14 mouse cellular contexts compared by ENCODE assay signal in genomic region chr9:44491351-44491750, GRCm38 (mm10). TPM values are rescaled to one million over a fixed set of nuclear protein-coding genes. Genes with fewer than 3 reads are reported as not detected.
DNase-seq lines count a peak whose midpoint lies in the region; ATAC-seq and TF ChIP-seq lines count a peak whose summit lies in the region.
"Had no signal": no experiment of that assay in that cellular context is flagged by ENCODE, and none has a peak within 500 bp of the region (broad histone marks: within the 10 kb centered on the region; RNA-seq: fewer than 3 reads in every experiment).

No protein-coding gene starts in this region.

- TF ChIP-seq CTCF in stomach, postnatal 0 days (IDR thresholded peaks at IDR 0.05; ENCODE audit: low read depth): no peak

- DNase-seq in heart, embryonic 10.5 days (ENCODE audit: low spot score): no peak
- no peak for DNase-seq in heart, adult 18-20 months
- DNase-seq in midbrain, embryonic 10.5 days (ENCODE audit: low spot score): no peak
- DNase-seq in midbrain, embryonic 14.5 days: no peak
- DNase-seq in kidney, postnatal 14 days: peak; percentile 58
- DNase-seq in stomach, postnatal 0 days (ENCODE audit: low spot score): peak; percentile 23
- DNase-seq in natural killer cell, adult 2 months (ENCODE audit: low spot score in 2 of 2): no peak
- DNase-seq: right cerebral cortex, postnatal 4 days had no signal

- H3K4me1 ChIP-seq in heart, embryonic 10.5 days: peaks cover 100% of the 10 kb centered on the region
- peaks cover 92% of the 10 kb centered on the region for H3K4me1 ChIP-seq in midbrain, embryonic 10.5 days
- peaks cover 71% of the 10 kb centered on the region for H3K4me1 ChIP-seq in midbrain, embryonic 14.5 days (ENCODE audit: control insufficient read depth, insufficient read depth, low read length)
- H3K4me1 ChIP-seq in stomach, postnatal 0 days (replicated peaks; ENCODE audit: control insufficient read depth, insufficient read depth): peaks cover 52% of the 10 kb centered on the region

- no peak for TF ChIP-seq EP300 in stomach, postnatal 0 days (optimal IDR thresholded peaks at IDR 0.05)

- H3K9ac ChIP-seq in midbrain, embryonic 14.5 days (replicated peaks; ENCODE audit: low read length): no peak overlapping the region
- H3K9ac ChIP-seq in stomach, postnatal 0 days (ENCODE audit: low read length): no peak overlapping the region
- H3K9ac ChIP-seq: neural tube, embryonic 15.5 days had no signal

- peaks cover 9% of the 10 kb centered on the region; the same call in 1 of the 2 replicates for H3K36me3 ChIP-seq in heart, embryonic 10.5 days
- no peaks in the 10 kb centered on the region for H3K36me3 ChIP-seq in midbrain, embryonic 10.5 days
- no peaks in the 10 kb centered on the region for H3K36me3 ChIP-seq in midbrain, embryonic 14.5 days (ENCODE audit: control insufficient read depth, insufficient read depth, low read length)
- H3K36me3 ChIP-seq in stomach, postnatal 0 days (ENCODE audit: control insufficient read depth, insufficient read depth, low read length): no peaks in the 10 kb centered on the region
- H3K36me3 ChIP-seq: neural tube, embryonic 15.5 days had no signal

- no peaks in the 10 kb centered on the region for H3K27me3 ChIP-seq in heart, embryonic 10.5 days (ENCODE audit: insufficient read depth, poor library complexity, severe bottlenecking)
- peaks cover 24% of the 10 kb centered on the region for H3K27me3 ChIP-seq in midbrain, embryonic 10.5 days (ENCODE audit: low read depth, poor library complexity, severe bottlenecking)
- no peaks in the 10 kb centered on the region for H3K27me3 ChIP-seq in midbrain, embryonic 14.5 days (ENCODE audit: control insufficient read depth, insufficient read depth, low read length)
- no peaks in the 10 kb centered on the region for H3K27me3 ChIP-seq in stomach, postnatal 0 days (ENCODE audit: control insufficient read depth, insufficient read depth, low read length)
- H3K27me3 ChIP-seq: neural tube, embryonic 15.5 days had no signal

- H3K9me3 ChIP-seq in heart, embryonic 10.5 days: no peaks in the 10 kb centered on the region
- H3K9me3 ChIP-seq in midbrain, embryonic 10.5 days (replicated peaks): no peaks in the 10 kb centered on the region
- no peaks in the 10 kb centered on the region for H3K9me3 ChIP-seq in midbrain, embryonic 14.5 days (ENCODE audit: control insufficient read depth, low read length)
- no peaks in the 10 kb centered on the region for H3K9me3 ChIP-seq in stomach, postnatal 0 days (ENCODE audit: control insufficient read depth, low read length)
- H3K9me3 ChIP-seq: neural tube, embryonic 15.5 days had no signal

- WGBS in heart, embryonic 10.5 days: 64% methylated on average over 10 of the region's 10 CpGs
- WGBS in midbrain, embryonic 10.5 days: 79% methylated on average over 10 of the region's 10 CpGs
- WGBS in midbrain, embryonic 14.5 days: 81% methylated on average over 10 of the region's 10 CpGs
- WGBS in stomach, postnatal 0 days: 70% methylated on average over 10 of the region's 10 CpGs

- H3K4me3 ChIP-seq in heart, embryonic 10.5 days: no peak overlapping the region
- 0 out of 2 replicates have a peak overlapping the region, but pooled peaks have one; percentile 2 for H3K4me3 ChIP-seq in midbrain, embryonic 10.5 days
- H3K4me3 ChIP-seq in midbrain, embryonic 14.5 days (replicated peaks; ENCODE audit: low read depth, low read length): no peak overlapping the region
- no peak overlapping the region for H3K4me3 ChIP-seq in stomach, postnatal 0 days (ENCODE audit: low read depth, low read length)
- H3K4me3 ChIP-seq: neural tube, embryonic 15.5 days had no signal

- peak overlapping the region; percentile 96; the same call in 1 of the 2 replicates for H3K27ac ChIP-seq in heart, embryonic 10.5 days
- H3K27ac ChIP-seq in midbrain, embryonic 10.5 days (replicated peaks): no peak overlapping the region
- no peak overlapping the region for H3K27ac ChIP-seq in midbrain, embryonic 14.5 days (replicated peaks; ENCODE audit: low read depth, low read length)
- peak overlapping the region; percentile 13; the same call in 1 of the 2 replicates for H3K27ac ChIP-seq in stomach, postnatal 0 days (replicated peaks)

- ATAC-seq in midbrain, embryonic 14.5 days (ENCODE audit: low FRiP score, low TSS enrichment): no peak
- no peak for ATAC-seq in stomach, postnatal 0 days (ENCODE audit: low FRiP score, low TSS enrichment)
- no peak for ATAC-seq in monocyte, adult 5-6 weeks (replicated peaks; ENCODE audit: insufficient number of reproducible peaks, low FRiP score, low TSS enrichment, poor library complexity, severe bottlenecking)

- H3K4me2 ChIP-seq in midbrain, embryonic 14.5 days (ENCODE audit: low read length): no peak overlapping the region
- H3K4me2 ChIP-seq in stomach, postnatal 0 days (replicated peaks; ENCODE audit: low read depth): no peak overlapping the region

RNA-seq across cellular contexts. Expression of gene Bcl9l, which starts 8.7 kb away (rescaled TPM):
- polyA plus RNA-seq in heart, embryonic 10.5 days (2016; fragmentation: Nextera tagmentation; extraction: Ambion mirVana): 7.6 and 9.6 TPM in 2 replicates
- 10 to 100 TPM; 36.2 to 41.7 TPM for total RNA-seq in heart, adult 18-20 months (2021)
- polyA plus RNA-seq in midbrain, embryonic 10.5 days (2016; fragmentation: Nextera tagmentation; extraction: Ambion mirVana): 3.9 and 4.7 TPM in 2 replicates
- 12.6 and 14.9 TPM in 2 replicates for polyA plus RNA-seq in midbrain, embryonic 14.5 days (2014; fragmentation: Nextera tagmentation; extraction: Ambion mirVana)
- 5.2 and 6.1 TPM in 2 replicates for polyA plus RNA-seq in stomach, postnatal 0 days (2015; fragmentation: Nextera tagmentation; extraction: Ambion mirVana)
- total RNA-seq in monocyte, adult 5-6 weeks (2017): 2.8 to 14.1 TPM (median 2.8 TPM) in 3 replicates

RNA-seq across cellular contexts. Expression of gene Upk2, which starts 36.6 kb away (rescaled TPM):
- 0.26 TPM in 1 of 2 replicates, not detected in the other for polyA plus RNA-seq in heart, embryonic 10.5 days (2016; fragmentation: Nextera tagmentation; extraction: Ambion mirVana)
- not detected for total RNA-seq in heart, adult 18-20 months (2021)
- polyA plus RNA-seq in midbrain, embryonic 10.5 days (2016; fragmentation: Nextera tagmentation; extraction: Ambion mirVana): not detected in 2 replicates
- polyA plus RNA-seq in midbrain, embryonic 14.5 days (2014; fragmentation: Nextera tagmentation; extraction: Ambion mirVana): not detected in 2 replicates
- polyA plus RNA-seq in stomach, postnatal 0 days (2015; fragmentation: Nextera tagmentation; extraction: Ambion mirVana): 5.4 and 7.0 TPM in 2 replicates
- total RNA-seq in monocyte, adult 5-6 weeks (2017): not detected in 3 replicates
- total RNA-seq: adrenal gland, adult 18-20 months; left cerebral cortex, postnatal 36 days had no signal
- polyA plus RNA-seq: neural tube, embryonic 15.5 days had no signal

RNA-seq across cellular contexts. Expression of gene Foxr1, which starts 50.4 kb away (rescaled TPM):
- not detected in 2 replicates for polyA plus RNA-seq in heart, embryonic 10.5 days (2016; fragmentation: Nextera tagmentation; extraction: Ambion mirVana)
- not detected for total RNA-seq in heart, adult 18-20 months (2021)
- not detected in 2 replicates for polyA plus RNA-seq in midbrain, embryonic 10.5 days (2016; fragmentation: Nextera tagmentation; extraction: Ambion mirVana)
- polyA plus RNA-seq in midbrain, embryonic 14.5 days (2014; fragmentation: Nextera tagmentation; extraction: Ambion mirVana): not detected in 2 replicates
- 0.05 TPM in 1 of 2 replicates, not detected in the other for polyA plus RNA-seq in stomach, postnatal 0 days (2015; fragmentation: Nextera tagmentation; extraction: Ambion mirVana)
- not detected in 3 replicates for total RNA-seq in monocyte, adult 5-6 weeks (2017)
- total RNA-seq: adrenal gland, adult 18-20 months; gastrocnemius, adult 8-10 months; left cerebral cortex, postnatal 36 days had no signal
- polyA plus RNA-seq: intestine, embryonic 14.5 days; neural tube, embryonic 15.5 days had no signal

Comparison
In these comparisons a context has a peak if more than half of its experiments do, and no peak if none do; other contexts are left out.
1. DNase-seq: peak in kidney, postnatal 14 days (single experiment) and stomach, postnatal 0 days (single experiment); none in heart, embryonic 10.5 days (single experiment), heart, adult 18-20 months (0 of 2), midbrain, embryonic 10.5 days (single experiment), midbrain, embryonic 14.5 days (single experiment) and natural killer cell, adult 2 months (0 of 2).
2. H3K27ac ChIP-seq: peak in heart, embryonic 10.5 days (single experiment) and stomach, postnatal 0 days (single experiment); none in midbrain, embryonic 10.5 days (single experiment) and midbrain, embryonic 14.5 days (single experiment).